Mouse (Mus musculus) layer of hippocampus, adult 6 months (tissue): ENCODE measurements around the gene Mllt11. TPM values are rescaled to one million over a fixed set of nuclear protein-coding genes. Genes with fewer than 3 reads are reported as not detected.

ENCODE experiments used
- long read RNA-seq, 2 experiments: library from polyadenylated mRNA; unstranded; transcript quantifications; one replicate each; pipeline ENCODE4 v2.0.0; 2019 to 2020
- polyA plus RNA-seq: library from polyadenylated mRNA; unstranded; fragments of <200 nt; fragmentation: Nextera tagmentation; gene quantifications from 2 replicates; pipeline ENCODE4 v1.2.3, GENCODE M21; 2021

Gene Mllt11
- 286 and 302 TPM in 2 replicates for polyA plus RNA-seq
- long read RNA-seq, experiment 1, transcript Mllt11-201 (2 exons, 1,923 nt), result major isoform, 566 of 600 reads
- long read RNA-seq, experiment 1, partial matches to known transcripts, result 34 of 600 reads
- long read RNA-seq, experiment 1, other reads (novel, unspliced or antisense), result 0 of 600 reads
- long read RNA-seq, experiment 2, transcript Mllt11-201 (2 exons, 1,923 nt), result major isoform, 1,714 of 1,734 reads
- long read RNA-seq, experiment 2, partial matches to known transcripts, result 16 of 1,734 reads
- long read RNA-seq, experiment 2, other reads (novel, unspliced or antisense), result 4 of 1,734 reads

GRCm38 (mm10) chr3:95231298-95232221 lies at the start of gene Mllt11:
Mllt11 (minus strand) TSS chr3:95232171.

GRCm38 (mm10) chr3:95281216-95282126 lies 49.5 kb upstream of the Mllt11 start, which contains the start of the genes Mindy1 and Prune1:
Mindy1 (plus strand) TSS chr3:95281345.
Prune1 (minus strand) TSS chr3:95282076.

GRCm38 (mm10) chr3:95250783-95251424 lies 18.9 kb upstream of the Mllt11 start, which contains the start of gene Bnipl:
Bnipl (minus strand) TSS chr3:95251193.

GRCm38 (mm10) chr3:95241498-95241897 lies 9.5 kb upstream of the Mllt11 start, which contains the start of gene Gm128:
Gm128 (minus strand) TSS chr3:95241598.

GRCm38 (mm10) chr3:95228148-95228893 lies 3.6 kb downstream of the Mllt11 start, which contains the start of gene Cdc42se1:
Cdc42se1 (plus strand) TSS chr3:95228732.

GRCm38 (mm10) chr3:95217255-95218134 lies 14.5 kb downstream of the Mllt11 start, which contains the start of gene Gabpb2:
Gabpb2 (minus strand) TSS chr3:95217916.

Other genes with a start within 250 kb of the Mllt11 start
- 4.8 and 5.7 TPM in 2 replicates for gene Zfp687, start 216.7 kb downstream of the Mllt11 start, polyA plus RNA-seq
- 232 and 236 TPM in 2 replicates for gene Psmd4, start 189.6 kb downstream of the Mllt11 start, polyA plus RNA-seq
- gene Pip5k1a, start 125.2 kb downstream of the Mllt11 start, polyA plus RNA-seq, result 11.3 and 13.1 TPM in 2 replicates
- gene Vps72, start 121.1 kb downstream of the Mllt11 start, polyA plus RNA-seq, result 42.0 and 50.9 TPM in 2 replicates
- 0.41 and 0.44 TPM in 2 replicates for gene Tmod4, start 107.7 kb downstream of the Mllt11 start, polyA plus RNA-seq
- gene Scnm1, start 98.2 kb downstream of the Mllt11 start, polyA plus RNA-seq, result 58.4 and 58.8 TPM in 2 replicates
- gene Lysmd1, start 98.1 kb downstream of the Mllt11 start, polyA plus RNA-seq, result 9.2 and 11.4 TPM in 2 replicates
- 2.6 and 3.7 TPM in 2 replicates for gene Tnfaip8l2, start 89.8 kb downstream of the Mllt11 start, polyA plus RNA-seq
- 1.2 and 2.4 TPM in 2 replicates for gene Sema6c, start 71.7 kb downstream of the Mllt11 start, polyA plus RNA-seq
- 0.60 and 0.73 TPM in 2 replicates for gene Gabpb2, start 14.3 kb downstream of the Mllt11 start, polyA plus RNA-seq
- 66.2 and 87.2 TPM in 2 replicates for gene Cdc42se1, start 3.4 kb downstream of the Mllt11 start, polyA plus RNA-seq
- 0.06 and 0.23 TPM in 2 replicates for gene Gm128, start 9.4 kb upstream of the Mllt11 start, polyA plus RNA-seq
- gene Bnipl, start 19.0 kb upstream of the Mllt11 start, polyA plus RNA-seq, result not detected in 2 replicates
- 19.7 and 19.9 TPM in 2 replicates for gene Mindy1, start 49.2 kb upstream of the Mllt11 start, polyA plus RNA-seq
- 12.4 and 16.6 TPM in 2 replicates for gene Prune1, start 49.9 kb upstream of the Mllt11 start, polyA plus RNA-seq
- 0.15 and 0.19 TPM in 2 replicates for gene Anxa9, start 75.0 kb upstream of the Mllt11 start, polyA plus RNA-seq
- 45.4 and 46.9 TPM in 2 replicates for gene Cers2, start 82.6 kb upstream of the Mllt11 start, polyA plus RNA-seq
- gene Setdb1, start 125.0 kb upstream of the Mllt11 start, polyA plus RNA-seq, result 7.9 and 9.7 TPM in 2 replicates
- not detected in 2 replicates for gene 4930558C23Rik, start 170.7 kb upstream of the Mllt11 start, polyA plus RNA-seq
- gene Arnt, start 202.2 kb upstream of the Mllt11 start, polyA plus RNA-seq, result 3.4 and 3.8 TPM in 2 replicates